Mouse (Mus musculus): ENCODE results near the gene Pdcd2. TPM values are rescaled to one million over a fixed set of nuclear protein-coding genes. Genes with fewer than 3 reads are reported as not detected.

The Pdcd2 gene
- polyA plus RNA-seq, 1 experiment from 2014 or later, result 54.0 TPM

- H3K4me3 ChIP-seq (replicated peaks; ENCODE audit: low read length), result no peak overlapping the region
- no peak for ATAC-seq
- H3K4me1 ChIP-seq (replicated peaks; ENCODE audit: control insufficient read depth, insufficient read depth, low read length), result no peaks in the 10 kb centered on the region
These were observed 8.9 kb downstream of the Pdcd2 start for GRCm38 (mm10) chr17:15518186-15518585.

GRCm38 (mm10) chr17:15517776-15518175 is 9.3 kb downstream of the Pdcd2 start:
- Histone ChIP-seq H3K27ac (ENCODE audit: low read length) (no peak overlapping the region), H3K4me2 (ENCODE audit: low read length) (no peak overlapping the region), H3K4me1 (replicated peaks; ENCODE audit: control insufficient read depth, insufficient read depth, low read length) (no peaks in the 10 kb centered on the region), H3K27me3 (replicated peaks; ENCODE audit: control insufficient read depth, insufficient read depth, low read length) (no peaks in the 10 kb centered on the region), H3K9ac (replicated peaks; ENCODE audit: low read depth, low read length) (no peak overlapping the region), H3K4me3 (replicated peaks; ENCODE audit: low read length) (no peak overlapping the region), H3K36me3 (ENCODE audit: control insufficient read depth, insufficient read depth) (peaks cover 47% of the 10 kb centered on the region), H3K9me3 (ENCODE audit: control insufficient read depth, low read length) (no peaks in the 10 kb centered on the region)
- ATAC-seq, result peak; percentile 31; the same call in 1 of the 2 replicates
- 77% methylated on average over 5 of the region's 5 CpGs for WGBS

More at GRCm38 (mm10) chr17:15518186-15518585, 8.9 kb downstream of the Pdcd2 start:
- Histone ChIP-seq H3K27ac (ENCODE audit: low read length) (no peak overlapping the region), H3K36me3 (ENCODE audit: control insufficient read depth, insufficient read depth) (peaks cover 45% of the 10 kb centered on the region), H3K9me3 (ENCODE audit: control insufficient read depth, low read length) (no peaks in the 10 kb centered on the region), H3K4me2 (ENCODE audit: low read length) (no peak overlapping the region), H3K9ac (replicated peaks; ENCODE audit: low read depth, low read length) (no peak overlapping the region), H3K27me3 (replicated peaks; ENCODE audit: control insufficient read depth, insufficient read depth, low read length) (no peaks in the 10 kb centered on the region)
- 93% methylated on average over 5 of the region's 5 CpGs for WGBS

- no peak overlapping the region for H3K4me2 ChIP-seq (ENCODE audit: low read length)
- H3K36me3 ChIP-seq (ENCODE audit: control insufficient read depth, insufficient read depth), result peaks cover 50% of the 10 kb centered on the region
- H3K9ac ChIP-seq (replicated peaks; ENCODE audit: low read depth, low read length), result no peak overlapping the region
- no peak overlapping the region for H3K4me3 ChIP-seq (replicated peaks; ENCODE audit: low read length)
- no peak for ATAC-seq
- 73% methylated on average over 2 of the region's 2 CpGs for WGBS
- H3K27me3 ChIP-seq (replicated peaks; ENCODE audit: control insufficient read depth, insufficient read depth, low read length), result no peaks in the 10 kb centered on the region
- no peaks in the 10 kb centered on the region for H3K4me1 ChIP-seq (replicated peaks; ENCODE audit: control insufficient read depth, insufficient read depth, low read length)
- no peak overlapping the region for H3K27ac ChIP-seq (ENCODE audit: low read length)
- H3K9me3 ChIP-seq (ENCODE audit: control insufficient read depth, low read length), result no peaks in the 10 kb centered on the region
These were observed 16.4 kb downstream of the Pdcd2 start for GRCm38 (mm10) chr17:15510694-15511093.

DNA sequence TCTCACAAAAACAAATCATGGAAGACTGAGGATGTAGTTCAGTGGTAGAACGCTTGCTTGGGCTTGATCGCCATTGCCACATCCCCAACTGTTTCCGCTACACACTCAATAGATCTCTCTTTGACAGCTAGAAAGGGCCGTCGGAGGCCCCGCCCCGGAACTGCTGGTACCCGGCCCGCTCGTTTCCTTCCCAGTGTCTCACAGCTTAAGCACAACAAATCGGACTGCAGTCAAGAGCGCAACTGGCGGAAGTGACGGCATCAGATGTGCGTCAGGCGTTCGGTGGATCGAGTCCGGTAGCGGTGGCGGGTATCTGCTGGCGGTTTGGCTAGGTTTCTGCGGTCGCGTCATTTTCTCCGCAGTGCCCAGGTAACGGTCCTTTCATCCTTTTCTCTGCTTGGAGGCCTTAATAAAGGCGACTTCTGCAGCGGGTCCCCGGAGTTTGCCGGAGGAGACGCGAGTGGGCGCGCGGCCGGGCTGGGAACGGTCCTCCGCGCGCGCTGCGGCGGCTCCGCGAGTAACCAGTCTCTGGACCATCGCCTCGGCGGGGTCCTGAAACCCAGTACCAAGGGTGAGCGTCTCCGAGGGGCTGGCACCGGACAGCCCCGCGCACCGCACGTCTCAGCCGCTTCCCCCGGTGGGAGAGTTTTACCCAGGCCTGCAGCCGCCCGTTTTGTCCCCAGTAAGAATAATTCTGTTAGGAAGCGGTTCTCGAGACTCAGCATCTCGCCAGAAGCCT is 27.3 kb downstream of the Pdcd2 start, which contains the start of the genes Psmb1 and Tbp:
Psmb1 (minus strand) TSS at position 96 of the 739 bp plus-strand sequence.
Tbp (plus strand) TSS at position 233 of the 739 bp plus-strand sequence.
- no peaks in the 10 kb centered on the region for H3K9me3 ChIP-seq (ENCODE audit: control insufficient read depth, low read length)
- peaks cover 16% of the 10 kb centered on the region for H3K36me3 ChIP-seq (ENCODE audit: control insufficient read depth, insufficient read depth)
- under 1% methylated on average over 63 of the region's 63 CpGs for WGBS
- peak within 1 kb of the TSS; percentile 74 for H3K9ac ChIP-seq (replicated peaks; ENCODE audit: low read depth, low read length)
- peak within 1 kb of the TSS; percentile 54 for H3K4me2 ChIP-seq (ENCODE audit: low read length)
- ATAC-seq, result peak; percentile 93
- peak within 1 kb of the TSS; percentile 96 for H3K27ac ChIP-seq (ENCODE audit: low read length)
- H3K4me3 ChIP-seq (replicated peaks; ENCODE audit: low read length), result peak within 1 kb of the TSS; percentile 89
- H3K4me1 ChIP-seq (replicated peaks; ENCODE audit: control insufficient read depth, insufficient read depth, low read length), result peaks cover 33% of the 10 kb centered on the region
- H3K27me3 ChIP-seq (replicated peaks; ENCODE audit: control insufficient read depth, insufficient read depth, low read length), result no peaks in the 10 kb centered on the region

DNA sequence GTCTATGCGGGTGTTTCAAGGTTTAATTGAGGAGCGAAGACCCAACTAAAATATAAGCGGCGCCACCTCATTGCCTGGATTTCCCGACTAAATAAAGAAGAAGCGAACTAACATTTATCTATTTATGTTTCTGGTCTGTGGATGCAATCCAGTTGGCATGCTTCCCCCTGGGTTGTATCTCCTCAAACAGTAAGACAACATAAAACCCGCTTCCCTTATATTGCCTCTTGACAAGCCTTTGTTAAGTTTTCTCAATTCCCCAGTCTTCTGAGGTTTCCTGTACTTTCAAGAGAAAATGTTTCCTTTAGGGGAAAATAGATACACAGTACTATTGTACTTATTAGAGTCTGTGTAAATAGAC is 28.4 kb downstream of the Pdcd2 start:
- Histone ChIP-seq H3K4me3 (replicated peaks; ENCODE audit: low read length) (peak overlapping the region; percentile 89), H3K27ac (ENCODE audit: low read length) (peak overlapping the region; percentile 96), H3K9ac (replicated peaks; ENCODE audit: low read depth, low read length) (peak overlapping the region; percentile 45; the same call in 1 of the 2 replicates), H3K9me3 (ENCODE audit: control insufficient read depth, low read length) (no peaks in the 10 kb centered on the region), H3K36me3 (ENCODE audit: control insufficient read depth, insufficient read depth) (peaks cover 8% of the 10 kb centered on the region), H3K27me3 (replicated peaks; ENCODE audit: control insufficient read depth, insufficient read depth, low read length) (no peaks in the 10 kb centered on the region), H3K4me2 (ENCODE audit: low read length) (peak overlapping the region; percentile 54), H3K4me1 (replicated peaks; ENCODE audit: control insufficient read depth, insufficient read depth, low read length) (peaks cover 33% of the 10 kb centered on the region)
- WGBS, result 43% methylated on average over 7 of the region's 7 CpGs
- no peak for ATAC-seq

- under 1% methylated on average over 50 of the region's 50 CpGs for WGBS
These were observed 29.0 kb downstream of the Pdcd2 start for GRCm38 (mm10) chr17:15497882-15498752.

DNA sequence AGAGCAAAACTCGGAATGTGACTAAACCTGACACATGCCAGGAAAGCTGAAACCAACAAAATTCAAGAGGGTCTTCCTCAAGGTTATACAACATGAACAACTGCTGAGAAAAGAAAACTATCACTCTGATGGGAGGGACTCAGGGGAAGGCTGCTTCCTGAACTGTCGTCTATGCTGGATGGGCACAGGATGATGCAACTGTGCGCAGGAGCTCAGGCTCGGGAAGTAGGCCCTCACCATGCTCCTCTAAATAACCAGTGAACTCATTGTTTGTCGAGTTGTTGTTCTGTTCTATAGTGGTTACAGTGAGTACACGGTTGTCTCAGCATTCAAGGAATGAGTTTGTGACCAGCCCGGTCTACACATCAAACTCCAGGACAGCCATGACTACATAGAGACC is 36.6 kb downstream of the Pdcd2 start:
- Histone ChIP-seq H3K4me2 (ENCODE audit: low read length) (no peak overlapping the region), H3K27me3 (replicated peaks; ENCODE audit: control insufficient read depth, insufficient read depth, low read length) (no peaks in the 10 kb centered on the region), H3K9me3 (ENCODE audit: control insufficient read depth, low read length) (no peaks in the 10 kb centered on the region), H3K9ac (replicated peaks; ENCODE audit: low read depth, low read length) (no peak overlapping the region), H3K36me3 (ENCODE audit: control insufficient read depth, insufficient read depth) (peaks cover 30% of the 10 kb centered on the region), H3K4me3 (replicated peaks; ENCODE audit: low read length) (no peak overlapping the region), H3K27ac (ENCODE audit: low read length) (no peak overlapping the region), H3K4me1 (replicated peaks; ENCODE audit: control insufficient read depth, insufficient read depth, low read length) (0 out of 2 replicates have a peak, but pooled peaks cover 3% of the 10 kb centered on the region)
- 93% methylated on average over 7 of the region's 7 CpGs for WGBS
- ATAC-seq, result no peak

More at GRCm38 (mm10) chr17:15497882-15498752, 29.0 kb downstream of the Pdcd2 start:
- peak; percentile 95 for ATAC-seq
- Histone ChIP-seq H3K36me3 (ENCODE audit: control insufficient read depth, insufficient read depth) (peaks cover 10% of the 10 kb centered on the region), H3K9me3 (ENCODE audit: control insufficient read depth, low read length) (no peaks in the 10 kb centered on the region), H3K27ac (ENCODE audit: low read length) (peak overlapping the region; percentile 96), H3K27me3 (replicated peaks; ENCODE audit: control insufficient read depth, insufficient read depth, low read length) (no peaks in the 10 kb centered on the region), H3K9ac (replicated peaks; ENCODE audit: low read depth, low read length) (peak overlapping the region; percentile 86), H3K4me1 (replicated peaks; ENCODE audit: control insufficient read depth, insufficient read depth, low read length) (peaks cover 33% of the 10 kb centered on the region), H3K4me2 (ENCODE audit: low read length) (peak overlapping the region; percentile 54), H3K4me3 (replicated peaks; ENCODE audit: low read length) (peak overlapping the region; percentile 89)

DNA sequence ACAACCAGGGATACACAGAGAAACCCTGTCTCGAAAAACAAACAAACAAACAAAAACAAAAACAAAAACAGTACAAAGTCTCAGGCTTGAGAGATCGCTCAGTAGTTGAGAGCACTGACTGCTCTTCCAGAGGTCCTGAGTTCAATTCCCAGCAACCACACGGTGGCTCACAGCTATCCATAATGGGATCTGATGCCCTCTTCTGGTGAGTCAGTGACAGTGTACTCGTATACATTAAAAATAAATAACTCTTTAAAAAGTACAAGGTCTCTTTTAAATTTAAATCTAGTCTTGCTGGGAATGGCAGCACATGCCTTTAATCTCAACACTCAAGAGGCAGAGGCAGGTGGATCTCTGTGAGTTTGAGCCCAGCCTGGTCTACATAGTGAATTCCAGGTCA is 54.4 kb downstream of the Pdcd2 start:
- H3K9ac ChIP-seq (replicated peaks; ENCODE audit: low read depth, low read length), result no peak overlapping the region
- 89% methylated on average over 4 of the region's 4 CpGs for WGBS
- no peak overlapping the region for H3K27ac ChIP-seq (ENCODE audit: low read length)
- H3K9me3 ChIP-seq (ENCODE audit: control insufficient read depth, low read length), result no peaks in the 10 kb centered on the region
- ATAC-seq, result no peak
- no peak overlapping the region for H3K4me2 ChIP-seq (ENCODE audit: low read length)
- H3K4me3 ChIP-seq (replicated peaks; ENCODE audit: low read length), result no peak overlapping the region
- no peaks in the 10 kb centered on the region for H3K4me1 ChIP-seq (replicated peaks; ENCODE audit: control insufficient read depth, insufficient read depth, low read length)
- H3K27me3 ChIP-seq (replicated peaks; ENCODE audit: control insufficient read depth, insufficient read depth, low read length), result no peaks in the 10 kb centered on the region
- peaks cover 59% of the 10 kb centered on the region for H3K36me3 ChIP-seq (ENCODE audit: control insufficient read depth, insufficient read depth)
